Mouse (Mus musculus) embryo, embryonic 10.5 days (tissue): Measurements from ENCODE around the gene Calhm3.
"Not testable (repeated sequence)": the region's sequence is repeated elsewhere in the genome, so short reads cannot be mapped to it uniquely, and the experiment has no call there.

ENCODE experiments used
- DNase-seq: peaks from one replicate; pipeline ENCODE4 v3.0.0-alpha.2; 2015; ENCODE audit warnings: low spot score

Calhm3 gene

GRCm38 (mm10) chr19:47167617-47168214 lies 10.2 kb upstream of the Calhm3 start:
- DNase-seq, result no peak

DNA sequence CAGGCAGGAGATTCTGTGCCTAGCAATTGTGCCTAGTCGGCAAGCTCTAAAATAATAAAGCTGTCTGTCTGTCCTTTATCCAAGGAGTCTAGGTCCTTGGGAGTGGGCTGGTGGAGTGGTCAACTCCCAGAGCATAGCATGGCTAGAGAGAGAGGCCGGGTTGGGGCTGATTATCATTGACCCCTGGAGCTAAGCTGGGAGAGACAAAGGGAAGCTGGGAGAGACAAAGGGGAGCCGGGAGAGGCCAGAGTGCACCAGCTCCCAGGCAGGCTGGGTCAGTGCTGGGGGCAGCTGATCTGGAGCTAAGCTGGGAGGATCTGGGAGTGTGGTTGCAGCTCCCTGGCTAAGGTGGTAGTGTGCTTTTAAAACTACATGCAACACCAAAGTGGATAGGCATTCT lies 9.2 kb upstream of the Calhm3 start:
- DNase-seq, result peak; percentile 46

DNA sequence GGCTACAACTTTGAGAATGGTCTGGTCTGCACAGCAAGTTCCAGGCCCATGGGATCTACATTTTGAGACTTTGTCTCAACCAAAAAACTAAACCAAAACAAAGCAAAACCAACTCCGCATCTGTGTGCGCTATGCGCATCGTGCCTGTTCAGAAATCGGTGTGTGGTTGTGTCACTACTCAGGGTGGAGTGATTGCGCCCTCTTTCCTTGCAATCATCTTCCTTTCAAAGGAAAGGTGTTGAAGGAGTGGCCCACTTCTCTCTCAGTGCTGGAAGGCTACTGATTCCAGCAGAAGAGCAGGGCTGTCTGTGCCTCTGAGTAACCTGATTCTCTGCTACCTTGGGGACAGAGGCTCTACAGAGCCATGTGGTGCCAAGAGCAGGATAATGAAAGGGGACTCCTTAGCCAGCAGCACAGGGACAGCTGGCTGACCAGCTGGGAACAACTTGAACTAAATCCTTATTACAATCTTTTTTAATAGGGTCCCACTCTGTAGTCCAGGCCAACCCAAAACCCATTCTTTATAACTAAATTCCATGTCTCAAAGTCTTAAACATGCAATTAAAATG lies 5.7 kb upstream of the Calhm3 start:
- DNase-seq, result no peak

- no peak for DNase-seq
Observed at GRCm38 (mm10) chr19:47161669-47162068, 4.1 kb upstream of the Calhm3 start.

GRCm38 (mm10) chr19:47153767-47154166 lies 3.8 kb downstream of the Calhm3 start:
- no peak for DNase-seq

DNA sequence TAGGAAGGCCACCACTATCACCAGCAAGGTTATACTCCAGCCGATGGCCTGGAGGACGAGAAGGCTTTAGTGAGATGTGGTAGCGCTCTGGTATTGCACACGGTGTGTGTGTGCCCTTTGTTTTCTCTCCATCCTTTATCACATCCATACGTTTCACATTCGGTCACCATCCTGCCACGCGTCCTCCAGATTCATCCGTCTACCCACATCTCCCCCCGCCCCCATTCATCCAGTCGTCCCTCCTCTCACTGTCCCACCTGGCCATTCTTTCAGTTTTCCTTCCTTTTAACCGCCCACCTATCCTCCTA lies 5.5 kb downstream of the Calhm3 start:
- DNase-seq, result peak; percentile 13

DNA sequence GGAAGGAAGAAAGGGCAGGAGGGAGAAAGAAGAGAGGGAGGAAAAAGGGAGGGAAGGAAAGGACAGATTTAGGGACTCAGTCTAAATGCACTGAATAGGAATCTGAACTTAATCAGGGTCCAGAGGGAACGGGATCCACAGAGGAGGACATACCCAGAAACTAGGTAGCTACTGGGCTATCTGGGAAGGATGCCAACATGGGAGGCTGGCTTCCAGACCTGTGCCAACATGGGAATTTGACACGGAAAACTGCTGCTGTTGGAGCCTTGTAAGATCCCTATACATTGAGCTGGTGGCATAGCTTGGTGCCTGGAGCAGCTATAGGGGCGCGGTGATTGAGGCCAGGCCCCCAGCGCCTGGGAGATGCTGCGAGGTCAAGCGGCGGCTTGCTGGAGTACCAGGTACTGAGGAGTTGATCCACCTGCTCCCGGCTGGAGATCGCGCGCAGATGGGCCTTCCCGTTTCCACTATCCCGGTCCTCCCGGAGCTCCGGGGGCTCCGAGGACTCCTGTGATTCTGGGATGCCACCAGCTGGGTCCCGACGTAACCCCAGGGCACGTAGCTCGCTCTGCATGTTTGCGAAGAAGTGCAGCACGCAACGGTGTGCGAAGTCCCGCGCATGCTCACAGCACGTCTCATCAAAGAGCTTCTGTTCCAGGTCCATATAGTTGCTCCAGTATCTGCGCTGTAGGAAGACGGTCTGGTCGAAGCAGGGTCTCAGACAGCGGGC lies 6.1 kb downstream of the Calhm3 start:
- DNase-seq, result peak; percentile 15

DNA sequence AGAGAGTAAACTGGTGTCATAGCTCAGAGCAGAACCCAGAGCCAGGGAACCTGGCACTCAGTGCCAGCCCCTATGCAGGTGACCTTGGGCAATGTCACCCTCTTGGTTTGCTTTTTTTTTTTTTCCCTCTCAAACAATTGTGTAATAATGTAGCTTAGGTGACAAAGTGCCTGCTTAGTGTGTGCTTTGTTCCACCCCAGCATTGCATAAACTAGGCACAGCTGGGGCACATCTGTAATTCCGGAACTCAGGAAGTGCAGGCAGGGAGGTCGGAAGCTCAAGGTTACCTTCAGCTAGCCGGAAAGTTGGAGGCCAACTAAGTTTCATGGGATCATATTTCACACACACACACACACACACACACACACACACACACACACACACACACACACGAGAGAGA lies 7.7 kb downstream of the Calhm3 start:
- DNase-seq, result no peak

DNA sequence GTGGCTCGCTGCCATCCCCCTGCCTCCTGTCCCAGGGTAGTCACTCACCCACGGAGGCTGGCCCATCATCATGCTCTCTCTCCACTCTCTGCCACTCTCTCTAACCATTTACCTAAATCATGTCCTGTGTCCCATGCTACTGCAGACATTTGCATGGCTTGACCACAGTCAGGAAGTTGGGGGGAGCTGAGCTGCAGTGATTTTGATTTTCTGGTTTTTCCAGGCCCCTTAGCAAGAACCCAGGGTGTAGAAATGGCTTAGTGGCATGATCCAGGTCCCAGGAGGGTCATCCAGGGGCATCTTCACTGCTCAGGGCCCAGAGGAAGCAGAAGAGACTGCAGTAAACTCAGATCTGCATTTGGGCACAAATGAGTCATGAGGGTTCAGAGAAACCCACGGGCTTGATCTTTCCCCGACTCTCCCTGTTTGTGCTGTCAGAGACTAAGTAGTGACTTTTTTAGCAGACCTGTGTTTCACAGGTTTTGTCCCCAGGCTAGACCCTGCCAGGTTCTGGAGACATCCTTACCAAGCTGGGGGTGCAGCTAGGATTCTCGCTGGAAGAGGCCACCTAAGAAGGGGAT lies 9.2 kb downstream of the Calhm3 start:
- no peak for DNase-seq

GRCm38 (mm10) chr19:47144154-47144553 lies 13.4 kb downstream of the Calhm3 start, which contains the start of gene Calhm1:
Calhm1 (minus strand) TSS chr19:47144254.
- no peak for DNase-seq

- no peak for DNase-seq
Observed at GRCm38 (mm10) chr19:47142438-47142837, 15.1 kb downstream of the Calhm3 start.

DNA sequence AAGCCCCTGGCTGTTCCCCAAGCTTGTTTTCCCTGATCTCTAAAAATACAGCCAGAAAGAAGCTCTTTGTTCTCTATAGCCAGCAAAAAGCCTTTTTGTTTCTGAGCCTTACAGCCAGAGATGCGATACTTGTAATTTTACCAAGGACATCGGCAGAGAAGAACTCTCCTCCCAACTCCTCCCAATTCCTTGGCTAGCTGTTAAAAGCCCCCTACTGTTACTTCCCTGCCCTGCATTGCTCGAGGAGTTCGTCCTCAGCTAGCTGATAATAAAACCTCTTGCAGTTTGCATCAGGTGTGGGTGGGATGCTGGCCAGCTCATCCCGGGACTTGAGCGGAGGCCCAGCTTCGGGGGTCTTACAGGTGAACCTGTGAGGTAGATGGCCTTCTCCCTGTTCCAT lies 18.0 kb downstream of the Calhm3 start:
- not testable (repeated sequence) for DNase-seq

DNA sequence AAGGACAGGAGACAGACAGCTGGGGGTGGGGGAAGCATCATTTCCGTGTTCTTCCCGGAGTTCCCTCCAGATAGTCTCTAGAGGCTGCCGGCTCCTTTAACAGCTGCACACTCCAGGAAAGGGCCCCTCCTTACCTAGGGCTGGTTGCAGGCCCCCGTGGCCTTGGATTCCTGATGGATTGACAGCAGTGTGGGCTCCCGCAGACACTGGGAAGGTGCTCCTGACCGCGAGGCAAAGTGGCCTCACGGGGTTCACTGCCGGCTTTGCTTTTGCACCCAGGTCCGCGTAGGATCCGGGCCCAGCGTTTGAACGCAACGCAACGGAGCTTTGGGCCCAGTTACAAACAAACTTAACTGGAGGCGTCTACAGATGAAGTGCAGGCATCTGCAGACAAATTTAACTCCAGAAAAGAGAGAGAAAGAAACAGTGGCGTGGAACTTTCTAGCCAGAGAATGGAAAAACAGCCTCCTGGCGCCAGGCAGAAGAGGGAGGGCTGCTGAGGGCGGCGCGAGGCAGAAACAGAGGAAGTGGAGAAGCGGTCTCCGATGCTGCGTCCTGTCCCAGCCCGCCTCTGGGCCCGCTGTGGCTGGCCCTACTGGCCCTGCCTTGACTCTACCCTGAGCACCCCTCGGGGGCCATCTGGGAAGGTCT lies 19.7 kb downstream of the Calhm3 start, which contains the start of gene Calhm2:
Calhm2 (minus strand) TSS at position 524 of the 651 bp plus-strand sequence.
- DNase-seq, result peak; percentile 49

DNA sequence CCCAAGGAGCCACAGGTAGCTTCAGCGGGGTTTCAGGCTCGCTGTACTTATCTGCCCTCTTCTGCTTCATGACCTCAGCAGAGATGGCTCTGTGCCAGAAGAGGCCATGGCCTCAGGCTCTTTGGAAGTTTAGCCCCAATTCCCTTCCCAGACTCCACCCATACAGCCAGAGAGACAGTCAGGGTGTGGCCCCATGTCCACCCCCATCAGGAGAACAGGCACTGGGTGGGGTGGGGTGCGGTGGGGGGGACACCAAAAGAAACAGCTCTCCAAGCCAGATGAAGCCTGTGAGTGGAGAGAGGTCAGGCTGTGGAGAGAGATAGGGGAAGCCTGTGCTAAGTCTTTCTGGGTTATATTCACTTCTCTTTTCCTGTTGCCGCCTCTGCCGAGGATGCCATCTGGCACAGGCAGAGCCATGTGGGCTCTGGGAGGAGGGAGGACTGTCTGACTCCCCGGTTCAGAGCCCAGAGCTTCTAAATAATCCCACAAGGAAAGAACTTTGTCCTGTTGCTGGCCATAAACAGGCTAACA lies 20.4 kb downstream of the Calhm3 start:
- DNase-seq, result peak; percentile 13

DNA sequence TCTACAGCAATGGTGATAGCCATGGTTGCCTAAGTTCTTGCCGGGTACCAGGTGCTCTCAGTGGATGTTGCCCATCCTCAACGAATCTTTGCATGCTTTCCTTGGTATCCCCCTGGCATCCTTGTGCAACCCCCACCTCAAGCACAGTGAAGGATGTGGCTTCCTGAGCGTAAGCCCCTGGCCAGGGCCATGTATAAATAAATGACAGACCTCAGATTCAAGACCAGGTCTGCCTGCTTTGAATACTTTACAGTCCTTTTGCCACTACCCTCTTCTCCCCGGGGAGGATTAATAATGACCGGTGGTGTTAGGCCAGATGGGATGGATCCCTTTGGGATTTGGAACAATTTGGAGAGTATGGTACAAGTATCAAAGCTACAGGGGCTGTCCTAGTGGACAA lies 21.4 kb downstream of the Calhm3 start:
- no peak for DNase-seq

- no peak for DNase-seq
Observed at GRCm38 (mm10) chr19:47135568-47135967, 22.0 kb downstream of the Calhm3 start.

GRCm38 (mm10) chr19:47133161-47133560 lies 24.4 kb downstream of the Calhm3 start:
- no peak for DNase-seq

DNA sequence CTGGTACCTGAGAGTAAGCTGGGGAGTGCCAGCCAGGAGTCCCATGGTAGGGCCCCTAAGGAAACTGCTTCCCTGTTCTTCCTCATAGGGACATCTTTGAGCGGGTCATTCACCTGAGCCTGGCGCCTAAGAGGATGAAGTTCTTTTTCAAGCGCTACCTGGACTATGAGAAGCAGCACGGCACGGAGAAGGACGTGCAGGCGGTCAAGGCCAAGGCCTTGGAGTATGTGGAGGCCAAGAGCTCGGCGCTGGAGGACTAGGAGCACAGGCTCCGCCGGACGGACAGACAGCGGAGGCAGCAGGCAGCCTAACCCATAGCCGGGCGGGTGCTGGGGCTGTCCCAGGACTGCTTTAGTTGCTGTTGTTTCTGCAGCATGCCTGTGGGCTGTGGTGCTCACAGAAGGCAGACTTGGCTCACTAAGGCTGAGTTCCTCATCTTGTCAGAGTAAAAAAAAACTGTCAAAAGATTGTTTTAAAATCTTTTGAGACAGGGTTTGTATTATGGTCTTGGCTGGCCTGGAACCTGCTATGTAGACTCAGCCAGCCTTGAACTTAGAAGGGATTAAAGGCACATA lies 26.9 kb downstream of the Calhm3 start:
- DNase-seq, result no peak

GRCm38 (mm10) chr19:47128835-47129234 lies 28.7 kb downstream of the Calhm3 start:
- DNase-seq, result no peak

- DNase-seq, result no peak
Observed at GRCm38 (mm10) chr19:47128164-47128563, 29.4 kb downstream of the Calhm3 start.

DNA sequence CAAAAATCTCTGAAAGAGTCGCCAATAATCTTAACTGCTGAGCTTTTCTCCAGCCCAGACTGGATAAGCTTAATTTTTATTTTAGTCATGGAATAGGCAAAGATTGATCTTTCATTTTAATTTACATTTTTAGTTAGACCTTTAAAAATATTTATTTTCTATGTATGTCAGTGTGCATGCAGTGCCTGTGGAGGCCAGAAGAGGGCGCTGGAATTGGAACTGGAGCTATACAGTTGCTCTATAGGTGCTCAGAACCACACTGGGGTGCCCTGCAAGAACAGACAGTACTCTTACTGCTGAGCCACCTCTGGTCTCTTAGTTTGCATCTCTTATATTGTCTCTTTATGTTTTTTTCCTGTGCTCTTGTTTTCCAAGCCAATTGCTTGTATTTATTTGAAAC lies 34.8 kb downstream of the Calhm3 start:
- DNase-seq, result peak; percentile 67

GRCm38 (mm10) chr19:47121054-47121453 lies 36.5 kb downstream of the Calhm3 start:
- DNase-seq, result peak; percentile 75
